Mouse (Mus musculus) myocyte (in vitro differentiated cells): ENCODE results near the gene Cyp4f13. TPM values are rescaled to one million over a fixed set of nuclear protein-coding genes. Genes with fewer than 3 reads are reported as not detected.
A peak's percentile ranks its signal among the peaks of the same experiment; 100 is the strongest.

Experiments used
- H3K27me3 ChIP-seq: one replicate; pipeline ENCODE4 v1.6.1; 2011; ENCODE audit not compliant: control insufficient read depth, insufficient read depth, insufficient read length
- H3K36me3 ChIP-seq: one replicate; pipeline ENCODE4 v1.6.1; 2011; ENCODE audit not compliant: control insufficient read depth, insufficient read depth
- H3K4me2 ChIP-seq: one replicate; pipeline ENCODE4 v1.6.1; 2011; ENCODE audit warnings: low read depth, control low read depth
- H3K4me3 ChIP-seq: one replicate; pipeline ENCODE4 v1.5.1; 2011; ENCODE audit warnings: mild to moderate bottlenecking, control low read depth, moderate library complexity
- H3K79me2 ChIP-seq: one replicate; pipeline ENCODE4 v1.6.1; 2011; ENCODE audit not compliant: control insufficient read depth, insufficient read depth
- H3ac ChIP-seq: one replicate; pipeline ENCODE4 v1.6.1; 2011; ENCODE audit not compliant: control insufficient read depth, insufficient read length
- CEBPB ChIP-seq: IDR thresholded peaks from 2 replicates; pipeline ENCODE4 v1.6.1; 2011; ENCODE audit warnings: mild to moderate bottlenecking, moderate library complexity; ENCODE audit not compliant: poor library complexity, insufficient read depth, severe bottlenecking
- E2F4 ChIP-seq: IDR thresholded peaks from one replicate; pipeline ENCODE4 v1.6.1; 2011; ENCODE audit warnings: mild to moderate bottlenecking, control low read depth, moderate library complexity; ENCODE audit not compliant: insufficient read depth
- MAX ChIP-seq: IDR thresholded peaks from one replicate; pipeline ENCODE4 v1.6.1; 2011; ENCODE audit warnings: low read depth, mild to moderate bottlenecking, control low read depth
- MYOD1 ChIP-seq, 3 experiments: IDR thresholded peaks; one replicate each; pipeline ENCODE4 v1.6.1; 2011; ENCODE audit warnings: control low read depth in 2 of 3, low read depth in 2 of 3, mild to moderate bottlenecking in 2 of 3, moderate library complexity in 1 of 3; ENCODE audit not compliant: insufficient read length in 2 of 3, control insufficient read depth in 1 of 3
- MYOG ChIP-seq, 3 experiments: IDR thresholded peaks; one replicate each; pipeline ENCODE4 v1.6.1; 2011; ENCODE audit warnings: control low read depth in 2 of 3, low read depth in 2 of 3, mild to moderate bottlenecking in 2 of 3; ENCODE audit not compliant: insufficient read length in 2 of 3, control insufficient read depth in 1 of 3, insufficient read depth in 1 of 3
- POLR2A ChIP-seq: IDR thresholded peaks from one replicate; pipeline ENCODE4 v1.6.1; 2011; ENCODE audit warnings: low read depth, mild to moderate bottlenecking, control low read depth, moderate library complexity; ENCODE audit not compliant: insufficient read length
- POLR2AphosphoS2 ChIP-seq: IDR thresholded peaks from one replicate; pipeline ENCODE4 v1.6.1; 2011; ENCODE audit warnings: low read depth, control low read depth; ENCODE audit not compliant: insufficient read length
- REST ChIP-seq: IDR thresholded peaks from one replicate; pipeline ENCODE4 v1.6.1; 2011; ENCODE audit warnings: mild to moderate bottlenecking, control low read depth, moderate library complexity; ENCODE audit not compliant: insufficient read depth, insufficient read length
- SRF ChIP-seq: IDR thresholded peaks from one replicate; pipeline ENCODE4 v1.6.1; 2011; ENCODE audit warnings: low read depth; ENCODE audit not compliant: control insufficient read depth, insufficient read length
- TCF12 ChIP-seq: IDR thresholded peaks from one replicate; pipeline ENCODE4 v1.6.1; 2011; ENCODE audit warnings: mild to moderate bottlenecking, control low read depth; ENCODE audit not compliant: poor library complexity, insufficient read depth, severe bottlenecking
- TCF3 ChIP-seq: IDR thresholded peaks from one replicate; pipeline ENCODE4 v1.6.1; 2011; ENCODE audit warnings: low read depth, control low read depth; ENCODE audit not compliant: insufficient read length
- USF1 ChIP-seq: IDR thresholded peaks from one replicate; pipeline ENCODE4 v1.6.1; 2011; ENCODE audit warnings: low read depth, mild to moderate bottlenecking, control low read depth, moderate library complexity
- polyA plus RNA-seq: library from polyadenylated mRNA; unstranded; fragments of >200 nt; fragmentation: generic; extraction: Trizol; gene quantifications from one replicate; pipeline ENCODE4 v1.2.1, GENCODE M21; 2012; ENCODE audit warnings: missing spikeins

Cyp4f13 gene
- polyA plus RNA-seq: 6.1 TPM

GRCm38 (mm10) chr17:32947215-32947914 lies at the start of gene Cyp4f13:
TSS of gene Cyp4f13 (minus strand) at chr17:32947402.
- H3ac ChIP-seq: peak within 1 kb of the TSS; percentile 45
- peak within 1 kb of the TSS; percentile 48 for H3K4me3 ChIP-seq
- no peaks in the 10 kb centered on the region for H3K27me3 ChIP-seq

GRCm38 (mm10) chr17:32992699-32993474 lies 45.7 kb upstream of the Cyp4f13 start, which contains the start of gene Zfp952:
TSS of gene Zfp952 (plus strand) at chr17:32993129.
- Histone ChIP-seq H3K4me2 (peak within 1 kb of the TSS; percentile 77), H3K27me3 (no peaks in the 10 kb centered on the region), H3K36me3 (peaks cover 5% of the 10 kb centered on the region), H3ac (peak within 1 kb of the TSS; percentile 59), H3K79me2 (peaks cover 6% of the 10 kb centered on the region), H3K4me3 (peak within 1 kb of the TSS; percentile 51)
- TF ChIP-seq POLR2AphosphoS2 (peak; percentile 37), CEBPB (no peak), POLR2A (peak; percentile 52)

More at GRCm38 (mm10) chr17:32947215-32947914, at the start of gene Cyp4f13:
- Histone ChIP-seq H3K79me2 (no peaks in the 10 kb centered on the region), H3K36me3 (no peaks in the 10 kb centered on the region), H3K4me2 (peak within 1 kb of the TSS; percentile 86)
- TF ChIP-seq MYOG (IDR thresholded peaks at IDR 0.05; ENCODE audit: control insufficient read depth in 1 of 3, insufficient read depth in 1 of 3, insufficient read length in 2 of 3, low read depth in 2 of 3) (no peak), MYOD1 (IDR thresholded peaks at IDR 0.05; ENCODE audit: control insufficient read depth in 1 of 3, insufficient read length in 2 of 3, low read depth in 2 of 3) (peak in 2 of 3 experiments; percentile 5 to 39), TCF3 (no peak), POLR2AphosphoS2 (peak; percentile 69), POLR2A (peak; percentile 69), USF1 (no peak), E2F4 (no peak), TCF12 (no peak), MAX (no peak), CEBPB (no peak), SRF (peak; percentile 32), REST (no peak)

GRCm38 (mm10) chr17:32991965-32992698 lies 44.9 kb upstream of the Cyp4f13 start:
- Histone ChIP-seq H3K79me2 (peaks cover 6% of the 10 kb centered on the region), H3K4me3 (peak overlapping the region; percentile 51), H3K27me3 (no peaks in the 10 kb centered on the region), H3ac (no peak overlapping the region), H3K4me2 (peak overlapping the region; percentile 77), H3K36me3 (peaks cover 5% of the 10 kb centered on the region)
- TF ChIP-seq SRF: no peak
- TF ChIP-seq CEBPB: no peak
- TF ChIP-seq MYOD1 (IDR thresholded peaks at IDR 0.05; ENCODE audit: control insufficient read depth in 1 of 3, insufficient read length in 2 of 3, low read depth in 2 of 3): no peak
- TF ChIP-seq E2F4: no peak
- TF ChIP-seq USF1: no peak
- TF ChIP-seq MAX: no peak
- TF ChIP-seq TCF3: no peak
- TF ChIP-seq TCF12: no peak
- no peak for TF ChIP-seq MYOG (IDR thresholded peaks at IDR 0.05; ENCODE audit: control insufficient read depth in 1 of 3, insufficient read depth in 1 of 3, insufficient read length in 2 of 3, low read depth in 2 of 3)
- TF ChIP-seq REST: no peak
- no peak for TF ChIP-seq POLR2A
- TF ChIP-seq POLR2AphosphoS2: no peak

GRCm38 (mm10) chr17:32986301-32986700 lies 39.1 kb upstream of the Cyp4f13 start:
- H3K79me2 ChIP-seq: no peaks in the 10 kb centered on the region
- TF ChIP-seq CEBPB: no peak
- no peak overlapping the region for H3K4me3 ChIP-seq

GRCm38 (mm10) chr17:32981361-32981760 lies 34.2 kb upstream of the Cyp4f13 start:
- TF ChIP-seq POLR2AphosphoS2 (no peak), REST (no peak), TCF3 (no peak), MAX (no peak), MYOG (IDR thresholded peaks at IDR 0.05; ENCODE audit: control insufficient read depth in 1 of 3, insufficient read depth in 1 of 3, insufficient read length in 2 of 3, low read depth in 2 of 3) (no peak)
- H3K4me2 ChIP-seq: no peak overlapping the region
- H3K4me3 ChIP-seq: no peak overlapping the region
- H3K36me3 ChIP-seq: peaks cover 37% of the 10 kb centered on the region
- H3K27me3 ChIP-seq: no peaks in the 10 kb centered on the region
- no peaks in the 10 kb centered on the region for H3K79me2 ChIP-seq
- no peak overlapping the region for H3ac ChIP-seq

More at GRCm38 (mm10) chr17:32986301-32986700, 39.1 kb upstream of the Cyp4f13 start:
- Histone ChIP-seq H3K4me2 (no peak overlapping the region), H3K27me3 (no peaks in the 10 kb centered on the region), H3ac (no peak overlapping the region), H3K36me3 (no peaks in the 10 kb centered on the region)
